Mouse (Mus musculus) C2C12 (cell line): ENCODE measurements around the gene Cdyl.
A peak's percentile ranks its signal among the peaks of the same experiment; 100 is the strongest.

Experiments
- CEBPB ChIP-seq: IDR thresholded peaks from one replicate; pipeline ENCODE4 v1.6.1; 2011; ENCODE audit warnings: low read depth, mild to moderate bottlenecking, control low read depth, moderate library complexity
- CTCF ChIP-seq: IDR thresholded peaks from one replicate; pipeline ENCODE4 v1.5.1; 2011; ENCODE audit not compliant: control insufficient read depth, insufficient read depth, insufficient read length
- MAX ChIP-seq: IDR thresholded peaks from one replicate; pipeline ENCODE4 v1.6.1; 2011; ENCODE audit warnings: mild to moderate bottlenecking, control low read depth
- MYOD1 ChIP-seq: IDR thresholded peaks from one replicate; pipeline ENCODE4 v1.6.1; 2011; ENCODE audit warnings: low read depth; ENCODE audit not compliant: control insufficient read depth, insufficient read length
- MYOG ChIP-seq: IDR thresholded peaks from one replicate; pipeline ENCODE4 v1.6.1; 2011; ENCODE audit not compliant: control insufficient read depth, insufficient read length; ENCODE audit errors: extremely low read depth
- USF1 ChIP-seq: IDR thresholded peaks from one replicate; pipeline ENCODE4 v1.6.1; 2011; ENCODE audit warnings: low read depth, mild to moderate bottlenecking, control low read depth, moderate library complexity

DNA sequence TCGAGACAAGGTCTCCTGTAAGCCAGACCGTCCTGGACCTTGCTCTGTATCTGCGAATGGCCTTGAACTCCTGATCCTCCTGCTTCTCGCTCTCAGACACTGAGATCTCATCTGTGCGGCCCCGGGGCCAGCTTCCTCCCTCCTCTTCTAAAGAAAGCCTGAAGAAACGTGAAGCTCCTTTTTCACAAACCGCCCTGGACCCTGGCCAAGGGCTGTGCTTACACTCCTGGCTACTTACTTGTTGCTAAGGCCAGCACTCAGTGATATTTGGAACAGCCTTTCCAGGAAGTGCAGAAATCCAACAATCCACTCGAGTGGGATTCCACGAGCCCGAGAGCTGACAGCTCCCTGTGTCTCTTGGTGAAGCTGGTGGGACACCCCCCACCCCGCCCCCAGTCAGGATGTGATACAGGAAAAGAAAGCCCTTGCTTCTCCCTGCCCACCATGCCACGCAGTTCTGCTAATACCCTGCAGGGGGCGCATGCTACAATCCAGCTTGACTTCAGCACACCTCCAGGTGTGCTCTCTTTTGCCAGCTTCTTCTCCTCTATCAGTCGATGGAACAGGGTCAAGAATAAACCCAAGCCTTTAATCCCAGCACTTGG is 226.6 kb downstream of the Cdyl start:
- TF ChIP-seq CTCF (peak; percentile 28), MYOG (no peak), MAX (no peak), USF1 (no peak), MYOD1 (no peak), CEBPB (no peak)
